Mouse (Mus musculus): ENCODE data around the gene Cnnm4.

GRCm38 (mm10) chr1:36435071-36435470 is 36.3 kb upstream of the Cnnm4 start:
- TF ChIP-seq USF1 (IDR thresholded peaks at IDR 0.05; ENCODE audit: low read depth) (no peak), POLR2A (IDR thresholded peaks at IDR 0.05; ENCODE audit: insufficient read length, low read depth) (no peak), CEBPB (IDR thresholded peaks at IDR 0.05; ENCODE audit: insufficient read depth, poor library complexity, severe bottlenecking) (no peak), MAX (IDR thresholded peaks at IDR 0.05; ENCODE audit: low read depth) (no peak), MYOD1 (IDR thresholded peaks at IDR 0.05; ENCODE audit: control insufficient read depth in 1 of 3, insufficient read length in 2 of 3, low read depth in 2 of 3) (no peak), E2F4 (IDR thresholded peaks at IDR 0.05; ENCODE audit: insufficient read depth) (no peak), TCF12 (IDR thresholded peaks at IDR 0.05; ENCODE audit: insufficient read depth, poor library complexity, severe bottlenecking) (no peak), POLR2AphosphoS2 (IDR thresholded peaks at IDR 0.05; ENCODE audit: insufficient read length, low read depth) (no peak), TCF3 (IDR thresholded peaks at IDR 0.05; ENCODE audit: insufficient read length, low read depth) (no peak)

All from myocyte (in vitro differentiated cells).